Mouse (Mus musculus): ENCODE data around the gene Skiv2l. TPM values are rescaled to one million over a fixed set of nuclear protein-coding genes. Genes with fewer than 3 reads are reported as not detected.
"Not testable (repeated sequence)": the region's sequence is repeated elsewhere in the genome, so short reads cannot be mapped to it uniquely, and the experiment has no call there.

Skiv2l gene
- total RNA-seq, 2 experiments from 2014 or later = 28.8 to 29.2 TPM

- no peak for DNase-seq (ENCODE audit: low spot score in 2 of 2)
These were observed 35.1 kb downstream of the Skiv2l start for GRCm38 (mm10) chr17:34814818-34815370.

GRCm38 (mm10) chr17:34813747-34814146 is 36.3 kb downstream of the Skiv2l start:
- DNase-seq (ENCODE audit: low spot score in 2 of 2) = not testable (repeated sequence)

- DNase-seq (ENCODE audit: low spot score in 2 of 2) = no peak
These were observed 38.7 kb downstream of the Skiv2l start for GRCm38 (mm10) chr17:34811275-34811674.

- not testable (repeated sequence) for DNase-seq (ENCODE audit: low spot score in 2 of 2)
These were observed 39.2 kb downstream of the Skiv2l start for GRCm38 (mm10) chr17:34810811-34811210.

- not testable (repeated sequence) for DNase-seq (ENCODE audit: low spot score in 2 of 2)
These were observed 39.6 kb downstream of the Skiv2l start for GRCm38 (mm10) chr17:34810411-34810810.

- DNase-seq (ENCODE audit: low spot score in 2 of 2) = no peak
These were observed 41.3 kb downstream of the Skiv2l start for GRCm38 (mm10) chr17:34808599-34809205.

GRCm38 (mm10) chr17:34807176-34807575 is 42.8 kb downstream of the Skiv2l start:
- DNase-seq (ENCODE audit: low spot score in 2 of 2) = peak in 1 of 2 experiments; percentile 5

- no peak for DNase-seq (ENCODE audit: low spot score in 2 of 2)
These were observed 45.0 kb downstream of the Skiv2l start for GRCm38 (mm10) chr17:34804871-34805562.

GRCm38 (mm10) chr17:34804301-34804700 is 45.7 kb downstream of the Skiv2l start, which contains the start of gene Cyp21a1:
Cyp21a1 (minus strand) TSS chr17:34804561.
- DNase-seq (ENCODE audit: low spot score in 2 of 2) = not testable (repeated sequence)

GRCm38 (mm10) chr17:34803367-34803766 is 46.6 kb downstream of the Skiv2l start:
- peak in 1 of 2 experiments; percentile 7 for DNase-seq (ENCODE audit: low spot score in 2 of 2)

- DNase-seq (ENCODE audit: low spot score in 2 of 2) = peak in 1 of 2 experiments; percentile 9
These were observed 47.3 kb downstream of the Skiv2l start for GRCm38 (mm10) chr17:34802756-34803155.

- DNase-seq (ENCODE audit: low spot score in 2 of 2) = peak in 1 of 2 experiments; percentile 5
These were observed 49.2 kb downstream of the Skiv2l start for GRCm38 (mm10) chr17:34800781-34801305.

GRCm38 (mm10) chr17:34799531-34799925 is 50.5 kb downstream of the Skiv2l start:
- DNase-seq (ENCODE audit: low spot score in 2 of 2) = no peak

GRCm38 (mm10) chr17:34798866-34799530 is 51.0 kb downstream of the Skiv2l start:
- no peak for DNase-seq (ENCODE audit: low spot score in 2 of 2)

GRCm38 (mm10) chr17:34798071-34798470 is 51.9 kb downstream of the Skiv2l start:
- DNase-seq (ENCODE audit: low spot score in 2 of 2) = not testable (repeated sequence)

- not testable (repeated sequence) for DNase-seq (ENCODE audit: low spot score in 2 of 2)
These were observed 52.6 kb downstream of the Skiv2l start for GRCm38 (mm10) chr17:34797211-34797995.

- DNase-seq (ENCODE audit: low spot score in 2 of 2) = no peak
These were observed 53.5 kb downstream of the Skiv2l start for GRCm38 (mm10) chr17:34796311-34797140.

- DNase-seq (ENCODE audit: low spot score in 2 of 2) = peak in 1 of 2 experiments; percentile 41
These were observed 54.4 kb downstream of the Skiv2l start for GRCm38 (mm10) chr17:34795633-34796032.

GRCm38 (mm10) chr17:34795016-34795415 is 55.0 kb downstream of the Skiv2l start:
- no peak for DNase-seq (ENCODE audit: low spot score in 2 of 2)

Measured in gastrocnemius, postnatal 4 days (tissue).